Mouse (Mus musculus): Measurements from ENCODE around the gene Gm49337. TPM values are rescaled to one million over a fixed set of nuclear protein-coding genes. Genes with fewer than 3 reads are reported as not detected.

Gm49337 gene
- polyA plus RNA-seq, 1 experiment = not detected

DNA sequence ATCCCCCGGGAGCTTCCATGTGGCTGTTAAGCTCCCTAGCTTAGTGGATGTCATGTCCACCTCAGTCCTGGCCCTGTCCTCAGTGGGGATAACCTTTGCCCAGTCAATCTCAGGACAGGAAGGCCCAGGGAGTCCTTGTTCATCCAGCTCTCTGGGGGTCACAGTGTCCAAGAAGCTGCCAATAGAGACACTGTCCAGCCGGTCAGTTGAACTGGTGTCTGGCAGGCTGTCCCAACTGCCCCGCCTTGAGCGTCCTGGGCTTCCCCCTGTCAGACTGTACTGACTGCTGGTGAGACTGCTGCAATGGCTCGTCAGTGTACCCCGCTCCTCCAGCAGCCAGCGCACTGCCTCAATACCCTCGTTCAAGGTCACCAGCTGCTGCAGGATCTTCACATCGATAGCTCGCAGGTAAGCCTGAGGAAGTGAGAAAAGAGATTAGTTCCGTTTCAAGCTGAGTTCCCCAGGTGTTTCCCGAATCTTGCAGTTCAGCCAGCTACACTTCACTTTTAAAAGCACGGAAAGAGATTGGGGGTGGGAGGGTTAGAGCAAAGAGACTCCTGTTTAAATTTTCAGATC lies 35.7 kb upstream of the Gm49337 start:
- H3K4me3 ChIP-seq (ENCODE audit: control insufficient read depth, low read depth, low read length) = no peak overlapping the region
- H3K4me1 ChIP-seq (ENCODE audit: control insufficient read depth, insufficient read depth, low read length) = no peaks in the 10 kb centered on the region
- H3K27me3 ChIP-seq (ENCODE audit: control insufficient read depth, insufficient read depth, low read length) = no peaks in the 10 kb centered on the region
- TF ChIP-seq CTCF (IDR thresholded peaks at IDR 0.05; ENCODE audit: control insufficient read depth, insufficient read depth, insufficient replicate concordance, low read depth, low read length) (no peak), POLR2A (IDR thresholded peaks at IDR 0.05; ENCODE audit: control insufficient read depth, low read depth, low read length) (no peak)
- no peak overlapping the region for H3K27ac ChIP-seq (ENCODE audit: control insufficient read depth, insufficient read depth, low read depth, low read length)
- H3K36me3 ChIP-seq (ENCODE audit: control insufficient read depth, insufficient read depth, low read length) = no peaks in the 10 kb centered on the region

DNA sequence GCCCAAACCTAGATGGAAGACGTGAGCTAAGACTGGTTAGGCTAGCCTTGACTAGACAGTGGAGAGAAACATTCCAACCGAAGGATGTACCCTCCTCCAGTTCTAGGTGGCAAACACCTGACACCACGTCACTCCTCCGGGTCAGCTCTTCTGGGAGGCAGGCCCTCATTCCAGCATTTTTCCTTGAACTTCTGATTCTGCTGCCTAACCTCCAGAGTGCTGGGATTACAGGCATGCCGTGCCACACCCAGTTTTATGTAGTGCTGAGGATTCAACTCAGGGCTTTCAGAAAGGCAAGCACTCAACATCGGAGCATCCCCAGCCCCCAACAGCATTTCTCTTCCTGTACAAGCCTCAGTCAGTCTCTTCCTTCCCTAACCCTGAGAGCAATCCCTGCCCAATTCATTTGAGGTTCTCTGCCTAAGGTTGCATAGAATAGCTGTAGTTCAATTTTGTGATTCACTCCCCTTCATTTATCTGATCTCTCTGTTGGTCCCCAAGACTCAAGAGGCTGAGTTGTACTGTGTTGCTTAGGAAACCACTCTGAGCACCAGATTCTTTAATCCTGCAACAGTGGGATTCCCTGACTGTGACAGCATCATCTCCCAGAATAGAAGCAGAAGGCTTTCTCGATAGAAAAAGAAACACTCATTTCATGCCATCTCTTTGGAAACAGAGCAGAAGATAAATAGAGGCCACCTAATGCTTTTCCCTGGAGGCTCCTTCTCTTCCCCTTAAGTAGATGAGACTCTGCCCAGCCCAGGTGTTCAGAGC lies 32.2 kb upstream of the Gm49337 start:
- Histone ChIP-seq H3K4me3 (ENCODE audit: control insufficient read depth, low read depth, low read length) (no peak overlapping the region), H3K4me1 (ENCODE audit: control insufficient read depth, insufficient read depth, low read length) (peaks cover 12% of the 10 kb centered on the region)

DNA sequence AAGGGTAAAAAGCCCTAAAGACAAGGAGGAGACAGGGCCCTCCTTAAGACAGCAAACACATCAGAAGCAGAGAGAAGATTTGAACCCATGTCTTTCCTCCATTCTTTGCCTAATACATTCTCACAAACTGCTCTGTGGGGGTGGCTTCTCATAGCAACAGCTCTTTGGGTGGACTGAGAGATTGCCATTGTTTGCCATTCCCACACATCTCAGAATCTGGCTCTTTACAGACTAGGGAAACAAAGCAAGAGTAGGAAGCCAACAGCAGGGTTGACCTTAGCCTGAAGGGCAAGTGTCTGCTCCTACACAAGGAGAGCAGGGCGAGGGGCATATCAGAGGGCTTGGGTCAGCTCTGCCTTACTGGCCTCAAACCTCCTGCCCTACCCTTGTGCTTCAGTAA lies 31.4 kb upstream of the Gm49337 start:
- H3K36me3 ChIP-seq (ENCODE audit: control insufficient read depth, insufficient read depth, low read length) = no peaks in the 10 kb centered on the region
- no peak for TF ChIP-seq CTCF (IDR thresholded peaks at IDR 0.05; ENCODE audit: control insufficient read depth, insufficient read depth, insufficient replicate concordance, low read depth, low read length)
- no peak for TF ChIP-seq POLR2A (IDR thresholded peaks at IDR 0.05; ENCODE audit: control insufficient read depth, low read depth, low read length)
- H3K4me1 ChIP-seq (ENCODE audit: control insufficient read depth, insufficient read depth, low read length) = peaks cover 12% of the 10 kb centered on the region
- no peak overlapping the region for H3K27ac ChIP-seq (ENCODE audit: control insufficient read depth, insufficient read depth, low read depth, low read length)
- H3K27me3 ChIP-seq (ENCODE audit: control insufficient read depth, insufficient read depth, low read length) = no peaks in the 10 kb centered on the region
- no peak overlapping the region for H3K4me3 ChIP-seq (ENCODE audit: control insufficient read depth, low read depth, low read length)

More for the DNA sequence above, 32.2 kb upstream of the Gm49337 start:
- H3K27me3 ChIP-seq (ENCODE audit: control insufficient read depth, insufficient read depth, low read length) = no peaks in the 10 kb centered on the region
- no peaks in the 10 kb centered on the region for H3K36me3 ChIP-seq (ENCODE audit: control insufficient read depth, insufficient read depth, low read length)
- H3K27ac ChIP-seq (ENCODE audit: control insufficient read depth, insufficient read depth, low read depth, low read length) = no peak overlapping the region
- no peak for TF ChIP-seq POLR2A (IDR thresholded peaks at IDR 0.05; ENCODE audit: control insufficient read depth, low read depth, low read length)
- TF ChIP-seq CTCF (IDR thresholded peaks at IDR 0.05; ENCODE audit: control insufficient read depth, insufficient read depth, insufficient replicate concordance, low read depth, low read length) = no peak

DNA sequence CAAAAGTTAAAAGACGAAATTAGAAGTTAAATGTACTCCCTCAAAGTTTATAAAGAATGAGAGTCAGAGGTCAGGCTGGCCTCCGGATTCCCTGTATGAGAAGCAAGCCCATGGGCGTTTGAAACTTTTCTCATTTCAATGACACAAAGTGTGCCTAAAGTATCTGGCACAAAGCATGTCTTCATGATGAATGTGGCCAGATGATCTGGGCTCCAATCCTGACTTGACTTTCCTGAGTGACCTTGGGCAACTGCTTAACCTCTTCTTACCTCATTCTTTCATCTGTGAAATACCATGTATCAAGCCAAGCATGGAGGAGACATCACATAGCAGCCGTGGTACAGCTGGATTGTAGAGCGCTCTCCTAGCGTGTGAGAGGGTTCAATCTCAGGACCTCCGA lies 30.9 kb upstream of the Gm49337 start:
- Histone ChIP-seq H3K36me3 (ENCODE audit: control insufficient read depth, insufficient read depth, low read length) (no peaks in the 10 kb centered on the region), H3K27me3 (ENCODE audit: control insufficient read depth, insufficient read depth, low read length) (no peaks in the 10 kb centered on the region), H3K27ac (ENCODE audit: control insufficient read depth, insufficient read depth, low read depth, low read length) (no peak overlapping the region), H3K4me1 (ENCODE audit: control insufficient read depth, insufficient read depth, low read length) (peaks cover 12% of the 10 kb centered on the region), H3K4me3 (ENCODE audit: control insufficient read depth, low read depth, low read length) (no peak overlapping the region)
- TF ChIP-seq CTCF (IDR thresholded peaks at IDR 0.05; ENCODE audit: control insufficient read depth, insufficient read depth, insufficient replicate concordance, low read depth, low read length) (no peak), POLR2A (IDR thresholded peaks at IDR 0.05; ENCODE audit: control insufficient read depth, low read depth, low read length) (no peak)

DNA sequence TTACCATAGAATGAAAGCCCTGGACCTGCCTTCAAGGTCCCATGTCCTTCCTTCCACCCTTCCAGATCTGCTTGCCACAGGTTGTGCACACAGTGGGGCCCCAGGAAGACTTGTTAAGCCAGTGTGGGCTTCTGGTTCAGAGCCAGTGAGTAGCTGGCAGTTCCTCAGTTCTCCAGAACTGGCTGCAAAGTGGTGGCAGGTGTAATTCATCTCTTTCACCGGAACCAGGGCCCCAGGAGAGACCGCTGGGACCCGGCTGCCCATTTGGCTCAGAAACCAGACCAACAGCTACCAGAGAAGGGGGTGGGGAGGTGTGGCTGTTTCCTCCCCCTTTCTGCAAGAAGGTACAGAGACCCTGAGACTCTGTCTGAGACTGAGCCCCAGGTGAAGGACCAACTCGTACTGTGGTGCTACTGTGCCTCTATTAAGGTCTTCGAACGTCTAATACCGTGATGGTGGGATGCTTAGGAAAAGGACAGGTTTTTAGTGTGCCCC lies 29.8 kb upstream of the Gm49337 start:
- Histone ChIP-seq H3K27ac (ENCODE audit: control insufficient read depth, insufficient read depth, low read depth, low read length) (no peak overlapping the region), H3K4me3 (ENCODE audit: control insufficient read depth, low read depth, low read length) (peak overlapping the region; percentile 14), H3K27me3 (ENCODE audit: control insufficient read depth, insufficient read depth, low read length) (no peaks in the 10 kb centered on the region), H3K36me3 (ENCODE audit: control insufficient read depth, insufficient read depth, low read length) (no peaks in the 10 kb centered on the region), H3K4me1 (ENCODE audit: control insufficient read depth, insufficient read depth, low read length) (peaks cover 12% of the 10 kb centered on the region)
- TF ChIP-seq POLR2A (IDR thresholded peaks at IDR 0.05; ENCODE audit: control insufficient read depth, low read depth, low read length) = no peak
- no peak for TF ChIP-seq CTCF (IDR thresholded peaks at IDR 0.05; ENCODE audit: control insufficient read depth, insufficient read depth, insufficient replicate concordance, low read depth, low read length)

DNA sequence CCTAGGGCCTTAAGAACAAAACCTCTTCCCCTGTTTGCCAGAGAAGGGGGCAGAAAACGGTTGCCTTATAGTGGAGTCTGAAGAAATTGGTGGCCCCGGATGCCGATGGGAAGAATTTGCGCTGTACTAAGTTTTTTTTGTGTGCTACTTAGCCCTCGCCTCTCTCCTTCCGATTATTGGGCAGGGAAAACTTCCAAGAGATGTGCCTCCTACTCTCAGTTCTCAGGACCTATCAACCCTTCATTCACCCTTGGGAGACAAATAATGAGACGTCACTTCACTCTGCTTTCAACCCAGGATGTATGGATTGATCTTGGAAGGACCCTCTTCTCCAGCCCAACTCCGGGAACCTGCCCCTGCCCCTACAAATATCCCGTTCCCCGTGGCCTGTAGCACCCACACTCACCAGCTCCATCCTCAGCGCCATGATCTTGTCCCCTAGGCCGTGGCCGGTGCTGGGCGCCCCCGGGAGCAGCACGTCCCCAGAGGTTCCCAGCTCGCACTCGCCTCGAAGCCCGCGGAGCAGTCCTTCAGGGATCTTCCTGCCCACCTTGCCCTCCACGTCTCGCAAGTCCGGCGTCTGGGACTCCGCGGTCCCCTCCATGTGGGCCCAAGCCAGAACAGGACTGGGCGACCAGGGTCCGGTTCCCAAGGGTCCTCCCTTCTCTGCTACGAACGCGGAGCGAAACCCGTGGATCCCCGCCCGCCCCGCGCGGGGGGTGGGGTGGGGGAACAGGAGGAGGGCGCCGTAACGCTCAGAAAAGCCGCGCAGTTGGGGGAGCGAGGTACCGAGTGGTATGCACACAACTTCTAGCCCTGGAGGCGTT lies 29.1 kb upstream of the Gm49337 start:
- TF ChIP-seq CTCF (IDR thresholded peaks at IDR 0.05; ENCODE audit: control insufficient read depth, insufficient read depth, insufficient replicate concordance, low read depth, low read length) = no peak
- TF ChIP-seq POLR2A (IDR thresholded peaks at IDR 0.05; ENCODE audit: control insufficient read depth, low read depth, low read length) = no peak
- Histone ChIP-seq H3K27me3 (ENCODE audit: control insufficient read depth, insufficient read depth, low read length) (no peaks in the 10 kb centered on the region), H3K27ac (ENCODE audit: control insufficient read depth, insufficient read depth, low read depth, low read length) (0 out of 2 replicates have a peak overlapping the region, but pooled peaks have one; percentile 24), H3K4me3 (ENCODE audit: control insufficient read depth, low read depth, low read length) (peak overlapping the region; percentile 85), H3K36me3 (ENCODE audit: control insufficient read depth, insufficient read depth, low read length) (no peaks in the 10 kb centered on the region), H3K4me1 (ENCODE audit: control insufficient read depth, insufficient read depth, low read length) (peaks cover 12% of the 10 kb centered on the region)

DNA sequence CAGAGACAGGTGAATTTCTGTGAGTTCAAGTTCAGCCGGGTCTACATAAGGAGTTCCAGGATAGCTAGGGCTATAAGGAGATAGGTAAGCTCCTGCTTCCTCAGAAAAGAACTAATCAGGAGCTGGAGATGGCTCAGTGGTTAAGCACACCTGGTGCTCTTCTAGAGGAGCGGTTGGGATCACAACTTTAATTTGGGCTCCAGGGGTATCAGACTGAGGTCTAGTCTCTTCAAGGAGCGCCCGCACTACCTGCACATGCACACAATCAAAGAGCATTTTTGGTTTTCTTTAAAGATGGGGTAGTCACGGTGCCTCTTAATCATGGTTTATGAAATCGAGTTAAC lies 23.4 kb upstream of the Gm49337 start:
- no peak for TF ChIP-seq POLR2A (IDR thresholded peaks at IDR 0.05; ENCODE audit: control insufficient read depth, low read depth, low read length)
- TF ChIP-seq CTCF (IDR thresholded peaks at IDR 0.05; ENCODE audit: control insufficient read depth, insufficient read depth, insufficient replicate concordance, low read depth, low read length) = no peak

More for the DNA sequence above, 23.4 kb upstream of the Gm49337 start:
- H3K4me3 ChIP-seq (ENCODE audit: control insufficient read depth, low read depth, low read length) = peak overlapping the region; percentile 83
- no peaks in the 10 kb centered on the region for H3K27me3 ChIP-seq (ENCODE audit: control insufficient read depth, insufficient read depth, low read length)
- peaks cover 20% of the 10 kb centered on the region for H3K4me1 ChIP-seq (ENCODE audit: control insufficient read depth, insufficient read depth, low read length)
- H3K27ac ChIP-seq (ENCODE audit: control insufficient read depth, insufficient read depth, low read depth, low read length) = peak overlapping the region; percentile 63
- no peaks in the 10 kb centered on the region; the same call in 1 of the 2 replicates for H3K36me3 ChIP-seq (ENCODE audit: control insufficient read depth, insufficient read depth, low read length)
